Mouse (Mus musculus) CH12.LX (cell line): Measurements from ENCODE around the gene Papola. TPM values are rescaled to one million over a fixed set of nuclear protein-coding genes. Genes with fewer than 3 reads are reported as not detected.

Experiments
- DNase-seq: peaks from one replicate; pipeline ENCODE4 v3.0.0-alpha.2; 2013; ENCODE audit errors: extremely low read depth
- H3K27ac ChIP-seq: 2 replicates; pipeline ENCODE4 v1.5.1; 2012; ENCODE audit warnings: low read depth, mild to moderate bottlenecking, control low read depth, moderate library complexity; ENCODE audit not compliant: insufficient read depth
- H3K27me3 ChIP-seq: replicated peaks from 2 replicates; pipeline ENCODE3; 2012; ENCODE audit warnings: inconsistent platforms
- H3K36me3 ChIP-seq, 2 experiments: replicated peaks in 1 of 2; 2 replicates each; pipeline versions ENCODE3 to v1.6.1; 2012; ENCODE audit warnings: inconsistent platforms in 1 of 2, low read length in 1 of 2, mild to moderate bottlenecking in 1 of 2, mixed read lengths in 1 of 2, moderate library complexity in 1 of 2; ENCODE audit not compliant: control insufficient read depth in 1 of 2, insufficient read depth in 1 of 2
- H3K4me1 ChIP-seq, 2 experiments: 2 replicates each; pipeline ENCODE4 v1.6.1; 2012; ENCODE audit warnings: inconsistent platforms in 1 of 2, moderate library complexity in 1 of 2; ENCODE audit not compliant: insufficient read depth in 2 of 2, control insufficient read depth in 1 of 2
- H3K4me2 ChIP-seq: 2 replicates; pipeline ENCODE4 v1.6.1; 2012; ENCODE audit warnings: low read depth, mild to moderate bottlenecking, control low read depth; ENCODE audit not compliant: poor library complexity, insufficient read depth, severe bottlenecking
- H3K4me3 ChIP-seq, 3 experiments: fragments of 150-350 bp in 1 of 3; sonication (generic) in 1 of 3; replicated peaks in 1 of 3; 2 replicates each; pipeline versions ENCODE3 to v1.5.1; 2011 to 2012; ENCODE audit warnings: low read depth in 2 of 3, low read length in 2 of 3, mild to moderate bottlenecking in 2 of 3, moderate library complexity in 2 of 3, control low read depth in 1 of 3, improper control_type of control experiment in 1 of 3, inconsistent platforms in 1 of 3, mixed read lengths in 1 of 3; ENCODE audit not compliant: poor library complexity in 1 of 3
- H3K79me2 ChIP-seq: replicated peaks from 2 replicates; pipeline ENCODE4 v1.6.1; 2012; ENCODE audit warnings: mild to moderate bottlenecking, moderate library complexity; ENCODE audit not compliant: control insufficient read depth, poor library complexity, insufficient read depth, severe bottlenecking; ENCODE audit errors: extremely low read depth
- H3K9ac ChIP-seq: 2 replicates; pipeline ENCODE4 v1.6.1; 2012; ENCODE audit warnings: low read depth, mild to moderate bottlenecking, control low read depth, moderate library complexity; ENCODE audit not compliant: insufficient read depth
- H3K9me3 ChIP-seq: replicated peaks from 2 replicates; pipeline ENCODE3; 2012; ENCODE audit warnings: low read length, inconsistent platforms, mixed read lengths
- BHLHE40 ChIP-seq: IDR thresholded peaks from 2 replicates; pipeline ENCODE4 v1.6.1; 2011; ENCODE audit warnings: mild to moderate bottlenecking, low read depth, low read length, improper control_type of control experiment
- E2F4 ChIP-seq: IDR thresholded peaks from 2 replicates; pipeline ENCODE4 v1.6.1; 2011; ENCODE audit warnings: low read depth, low read length, improper control_type of control experiment; ENCODE audit not compliant: insufficient replicate concordance
- ELF1 ChIP-seq: IDR thresholded peaks from 2 replicates; pipeline ENCODE4 v1.6.1; 2014; ENCODE audit warnings: low read depth, mild to moderate bottlenecking, inconsistent platforms, low read length, improper control_type of control experiment
- EP300 ChIP-seq: IDR thresholded peaks from 2 replicates; pipeline ENCODE4 v1.6.1; 2011; ENCODE audit warnings: low read length, improper control_type of control experiment
- ETS1 ChIP-seq: conservative IDR thresholded peaks from 2 replicates; pipeline ENCODE4 v1.6.1; 2012; ENCODE audit warnings: low read depth, mild to moderate bottlenecking, inconsistent platforms, low read length, improper control_type of control experiment, moderate library complexity
- GABPA ChIP-seq: IDR thresholded peaks from 2 replicates; pipeline ENCODE4 v1.6.1; 2012; ENCODE audit warnings: low read depth, low read length, improper control_type of control experiment, inconsistent platforms; ENCODE audit not compliant: insufficient replicate concordance
- IRF4 ChIP-seq: IDR thresholded peaks from 2 replicates; pipeline ENCODE4 v1.6.1; 2014; ENCODE audit warnings: low read depth, mild to moderate bottlenecking, inconsistent platforms, low read length, improper control_type of control experiment
- JUN ChIP-seq: IDR thresholded peaks from 2 replicates; pipeline ENCODE4 v1.6.1; 2011; ENCODE audit warnings: low read depth, mild to moderate bottlenecking, low read length, improper control_type of control experiment, moderate library complexity; ENCODE audit not compliant: insufficient read depth
- KAT2A ChIP-seq: IDR thresholded peaks from 2 replicates; pipeline ENCODE4 v1.6.1; 2012; ENCODE audit warnings: low read length, improper control_type of control experiment, inconsistent platforms; ENCODE audit not compliant: insufficient replicate concordance
- MAFK ChIP-seq: IDR thresholded peaks from 2 replicates; pipeline ENCODE4 v1.6.1; 2011; ENCODE audit warnings: low read length, improper control_type of control experiment; ENCODE audit not compliant: insufficient replicate concordance
- MAX ChIP-seq: IDR thresholded peaks from 2 replicates; pipeline ENCODE4 v1.6.1; 2011; ENCODE audit warnings: low read length, improper control_type of control experiment
- MAZ ChIP-seq: IDR thresholded peaks from 2 replicates; pipeline ENCODE4 v1.6.1; 2012; ENCODE audit warnings: low read depth, mild to moderate bottlenecking, inconsistent platforms, low read length, improper control_type of control experiment, moderate library complexity
- MEF2A ChIP-seq: IDR thresholded peaks from 2 replicates; pipeline ENCODE4 v1.6.1; 2014; ENCODE audit warnings: low read depth, mild to moderate bottlenecking, inconsistent platforms, low read length, improper control_type of control experiment, borderline replicate concordance
- NRF1 ChIP-seq: IDR thresholded peaks from 2 replicates; pipeline ENCODE4 v1.6.1; 2014; ENCODE audit warnings: low read depth, mild to moderate bottlenecking, inconsistent platforms, low read length, improper control_type of control experiment, moderate library complexity
- POLR2A ChIP-seq: IDR thresholded peaks from 2 replicates; pipeline ENCODE4 v1.6.1; 2011; ENCODE audit warnings: low read depth, mild to moderate bottlenecking, improper control_type of control experiment, low read length
- RAD21 ChIP-seq: IDR thresholded peaks from 2 replicates; pipeline ENCODE4 v1.6.1; 2011; ENCODE audit warnings: low read depth, mild to moderate bottlenecking, low read length, improper control_type of control experiment, moderate library complexity
- SIN3A ChIP-seq: IDR thresholded peaks from 2 replicates; pipeline ENCODE4 v1.6.1; 2012; ENCODE audit warnings: low read length, improper control_type of control experiment, inconsistent platforms
- SMC3 ChIP-seq: IDR thresholded peaks from 2 replicates; pipeline ENCODE4 v1.6.1; 2011; ENCODE audit warnings: low read depth, low read length, improper control_type of control experiment
- TCF12 ChIP-seq: IDR thresholded peaks from 2 replicates; pipeline ENCODE4 v1.6.1; 2014; ENCODE audit warnings: low read depth, mild to moderate bottlenecking, inconsistent platforms, low read length, improper control_type of control experiment
- USF2 ChIP-seq: conservative IDR thresholded peaks from 2 replicates; pipeline ENCODE4 v1.6.1; 2011; ENCODE audit warnings: low read depth, low read length, improper control_type of control experiment
- ZMIZ1 ChIP-seq: IDR thresholded peaks from 2 replicates; pipeline ENCODE4 v1.6.1; 2012; ENCODE audit warnings: low read depth, mild to moderate bottlenecking, inconsistent platforms, low read length, improper control_type of control experiment
- dilution Hi-C: fragments of 300-500 bp; cut with MboI; formaldehyde crosslinking; loops from 2 replicates; pipeline ENCODE4 v1.14.3; 2020; ENCODE audit warnings: low sequenced_read_pairs; ENCODE audit not compliant: extremely low pct_unique_long_range_greater_than_20kb, extremely low pct_ligation_motif_present
- in situ Hi-C: fragments of 300-500 bp; cut with MboI; formaldehyde crosslinking; loops from 3 replicates; pipeline ENCODE4 v1.14.3; 2019; ENCODE audit warnings: low sequenced_read_pairs, low pct_ligation_motif_present, low pct_unique_long_range_greater_than_20kb, mixed read lengths
- polyA plus RNA-seq: library from polyadenylated mRNA; unstranded; fragments of >175 nt; gene quantifications from 2 replicates; pipeline ENCODE4 v1.2.1, GENCODE M21; 2012; ENCODE audit warnings: low read depth; ENCODE audit not compliant: insufficient read length
- total RNA-seq, 2 experiments: library from RNA; depleted of rRNA; stranded (reverse); fragments of 300-350 nt in 1 of 2; fragments of >200 nt in 1 of 2; gene quantifications; 2 replicates each; pipeline ENCODE4 v1.2.3; 2012 to 2014

Gene Papola
- total and polyA plus RNA-seq, 3 experiments, result 100.0 to 150 (median 111) TPM

DNA sequence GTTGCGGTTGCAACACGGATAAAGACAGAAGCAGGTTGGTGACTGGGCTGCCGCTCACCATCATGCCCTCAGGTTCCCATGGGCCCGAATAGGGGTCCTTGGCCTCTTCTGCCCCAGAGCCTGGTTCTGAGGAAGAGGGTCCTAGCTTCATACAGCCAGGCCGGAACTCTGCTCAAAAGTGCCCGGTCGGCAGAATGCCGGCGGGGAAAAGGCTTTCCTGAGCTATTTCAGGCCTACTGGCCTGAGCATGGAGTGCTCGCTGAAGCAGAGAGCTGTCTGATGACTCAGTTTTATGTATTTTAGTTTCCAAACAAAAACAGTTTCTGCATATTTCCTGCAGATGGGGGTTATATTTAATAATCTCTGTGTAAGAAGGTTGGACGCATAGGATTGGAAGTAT lies 78.9 kb downstream of the Papola start:
- no peak overlapping the region for H3K27ac ChIP-seq
- dilution Hi-C loops, result no loop called here
- TF ChIP-seq RAD21 (no peak), EP300 (no peak), MAFK (no peak), E2F4 (no peak), MEF2A (no peak), TCF12 (no peak), BHLHE40 (no peak), JUN (no peak), KAT2A (no peak)
- H3K9me3 ChIP-seq, result peaks cover 15% of the 10 kb centered on the region
- no peaks in the 10 kb centered on the region for H3K36me3 ChIP-seq
- peaks cover 0 to 2% of the 10 kb centered on the region in 2 experiments; a peak in 1 of 4 replicates for H3K4me1 ChIP-seq
- H3K4me3 ChIP-seq, result no peak overlapping the region
- no peak for DNase-seq
- no peak overlapping the region for H3K9ac ChIP-seq
- no peaks in the 10 kb centered on the region for H3K27me3 ChIP-seq
- in situ Hi-C loops, result no loop called here
- H3K4me2 ChIP-seq, result no peak overlapping the region
- H3K79me2 ChIP-seq, result no peaks in the 10 kb centered on the region

DNA sequence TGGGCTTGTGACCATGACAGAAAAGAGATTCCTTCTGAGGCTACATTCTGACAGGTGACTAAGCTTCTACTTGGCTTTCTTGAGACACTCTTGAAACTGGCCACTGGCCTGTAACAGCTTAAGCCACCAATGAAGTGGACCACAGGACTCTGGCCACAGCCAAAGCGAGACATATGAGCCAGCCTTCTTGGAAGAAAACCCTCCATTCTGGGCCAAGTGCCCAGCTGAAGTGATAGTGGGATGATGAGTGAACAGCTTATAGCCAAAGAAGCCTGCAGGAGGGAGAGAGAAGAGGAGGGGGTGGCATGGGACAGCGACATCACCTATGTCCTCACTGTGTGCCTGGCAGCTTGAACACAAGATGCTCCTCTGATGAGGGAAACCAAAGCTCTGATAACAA lies 83.2 kb downstream of the Papola start:
- Histone ChIP-seq H3K9me3 (peaks cover 17% of the 10 kb centered on the region), H3K4me1 (peaks cover 0 to 8% of the 10 kb centered on the region in 2 experiments; a peak in 2 of 4 replicates)
- dilution Hi-C loops, result no loop called here

DNA sequence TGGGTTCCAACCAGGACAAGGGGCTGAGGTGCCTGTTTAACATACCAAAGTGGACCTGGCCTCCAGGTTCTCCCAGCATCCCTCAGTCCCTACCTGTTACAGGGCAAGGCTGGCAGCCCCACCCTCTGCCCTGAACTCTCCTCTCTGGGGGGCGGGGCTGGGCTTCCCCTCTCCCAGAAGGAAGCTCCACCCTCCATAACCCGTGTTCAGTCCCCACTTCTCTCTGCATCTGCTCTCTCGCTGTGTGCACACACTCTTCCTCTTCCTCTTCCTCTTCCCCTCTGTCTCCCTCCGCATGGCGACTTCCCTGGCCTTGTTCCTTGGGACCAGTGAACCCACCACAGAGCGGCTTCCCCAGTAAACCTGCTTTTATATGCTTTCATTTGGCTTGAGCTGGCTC lies 84.7 kb downstream of the Papola start:
- Histone ChIP-seq H3K4me1 (peaks cover 0 to 8% of the 10 kb centered on the region in 2 experiments; a peak in 2 of 4 replicates), H3K9ac (no peak overlapping the region), H3K27ac (no peak overlapping the region)
- no peak for DNase-seq
- TF ChIP-seq KAT2A, result no peak
- TF ChIP-seq E2F4, result no peak
- TF ChIP-seq BHLHE40, result no peak
- TF ChIP-seq IRF4, result no peak
- TF ChIP-seq POLR2A, result no peak
- no peak for TF ChIP-seq USF2
- no peak for TF ChIP-seq ZMIZ1
- TF ChIP-seq, all 38 proteins: peak for 0
- Histone ChIP-seq H3K36me3 (no peaks in the 10 kb centered on the region), H3K79me2 (no peaks in the 10 kb centered on the region), H3K27me3 (no peaks in the 10 kb centered on the region), H3K4me3 (no peak overlapping the region), H3K4me2 (no peak overlapping the region), H3K9me3 (peaks cover 17% of the 10 kb centered on the region)
- dilution Hi-C loops (no loop called here), in situ Hi-C loops (no loop called here)

More for the DNA sequence above, 83.2 kb downstream of the Papola start:
- in situ Hi-C loops, result no loop called here
- no peak for DNase-seq
- Histone ChIP-seq H3K36me3 (no peaks in the 10 kb centered on the region), H3K4me3 (no peak overlapping the region), H3K27me3 (no peaks in the 10 kb centered on the region), H3K27ac (no peak overlapping the region), H3K9ac (no peak overlapping the region), H3K79me2 (no peaks in the 10 kb centered on the region), H3K4me2 (no peak overlapping the region)
- TF ChIP-seq EP300, result no peak
- no peak for TF ChIP-seq BHLHE40
- TF ChIP-seq GABPA, result no peak
- no peak for TF ChIP-seq USF2
- no peak for TF ChIP-seq E2F4
- TF ChIP-seq ELF1, result no peak
- TF ChIP-seq MAFK, result no peak
- TF ChIP-seq MAZ, result no peak
- no peak for TF ChIP-seq SMC3
- TF ChIP-seq ETS1, result no peak
- no peak for TF ChIP-seq SIN3A
- TF ChIP-seq MAX, result no peak
- no peak for TF ChIP-seq NRF1
